Mouse (Mus musculus): ENCODE results near the gene Anapc11.

Anapc11 gene

DNA sequence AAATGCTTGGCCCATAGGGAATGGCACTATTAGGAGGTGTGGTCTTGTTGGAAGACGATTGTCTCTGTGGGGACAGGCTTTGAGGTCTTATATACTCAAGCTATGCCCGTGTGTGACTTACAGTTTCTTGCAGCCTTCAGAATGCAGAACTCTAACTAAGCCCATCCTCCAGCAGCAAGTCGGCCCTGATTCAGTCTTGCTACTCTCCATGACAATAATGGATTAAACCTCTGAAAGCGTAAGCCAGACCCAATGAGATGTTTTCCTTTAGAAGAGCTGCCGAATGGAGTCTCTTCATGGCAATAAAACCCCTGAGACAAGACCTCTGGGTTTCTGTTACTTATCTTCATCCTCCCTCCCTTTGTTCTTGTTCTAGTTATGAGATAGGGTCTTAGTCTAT, 36.6 kb downstream of the Anapc11 start:
- no peaks in the 10 kb centered on the region for H3K27me3 ChIP-seq (ENCODE audit: control insufficient read depth, insufficient read depth, low read length, poor library complexity, severe bottlenecking)
- DNase-seq (ENCODE audit: low read depth, low spot score) = no peak
- H3K36me3 ChIP-seq (ENCODE audit: control insufficient read depth, insufficient read depth, low read length, poor library complexity, severe bottlenecking) = no peaks in the 10 kb centered on the region

DNA sequence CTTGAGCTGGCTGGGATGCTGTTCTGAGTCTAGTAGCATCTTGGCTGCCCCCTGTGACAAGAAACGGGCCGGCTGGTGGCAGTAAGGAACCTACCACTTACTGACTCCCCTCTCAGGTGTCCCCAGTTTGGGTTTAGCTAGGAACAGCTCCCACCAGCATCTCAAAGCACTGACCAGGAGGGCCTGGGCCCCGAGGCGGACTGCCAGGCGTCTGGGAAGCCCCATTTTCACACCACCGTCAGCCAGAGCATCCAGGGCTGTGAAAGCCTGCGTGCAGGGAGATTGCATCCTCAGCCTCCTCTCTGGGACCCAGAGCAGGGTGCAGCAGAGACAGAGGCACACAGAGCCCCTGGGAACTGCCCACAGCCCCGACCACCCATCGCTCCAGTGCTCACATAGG, 43.0 kb downstream of the Anapc11 start:
- no peaks in the 10 kb centered on the region for H3K36me3 ChIP-seq (ENCODE audit: control insufficient read depth, insufficient read depth, low read length, poor library complexity, severe bottlenecking)
- no peaks in the 10 kb centered on the region for H3K27me3 ChIP-seq (ENCODE audit: control insufficient read depth, insufficient read depth, low read length, poor library complexity, severe bottlenecking)
- DNase-seq (ENCODE audit: low read depth, low spot score) = no peak

DNA sequence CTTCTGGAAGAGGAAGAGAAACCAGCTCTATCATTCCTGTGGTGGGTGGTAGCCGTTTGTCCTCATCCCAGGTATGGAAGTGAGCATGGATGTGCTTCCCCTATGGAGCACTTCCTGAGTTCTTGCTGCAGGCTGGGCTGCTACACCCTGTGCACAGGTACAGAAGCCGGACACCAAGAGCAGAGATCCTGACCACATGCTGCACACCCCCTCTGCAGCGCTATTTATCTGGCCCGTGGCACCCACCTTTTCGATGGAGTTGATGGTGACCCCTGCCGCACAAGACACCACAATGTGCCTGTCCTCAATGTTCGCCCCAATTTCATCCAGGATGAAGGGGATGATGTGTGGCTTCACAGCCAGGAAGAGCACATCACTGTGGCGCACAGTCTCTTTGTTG, 43.6 kb downstream of the Anapc11 start:
- Histone ChIP-seq H3K27me3 (ENCODE audit: control insufficient read depth, insufficient read depth, low read length, poor library complexity, severe bottlenecking) (no peaks in the 10 kb centered on the region), H3K36me3 (ENCODE audit: control insufficient read depth, insufficient read depth, low read length, poor library complexity, severe bottlenecking) (no peaks in the 10 kb centered on the region)
- no peak for DNase-seq (ENCODE audit: low read depth, low spot score)

DNA sequence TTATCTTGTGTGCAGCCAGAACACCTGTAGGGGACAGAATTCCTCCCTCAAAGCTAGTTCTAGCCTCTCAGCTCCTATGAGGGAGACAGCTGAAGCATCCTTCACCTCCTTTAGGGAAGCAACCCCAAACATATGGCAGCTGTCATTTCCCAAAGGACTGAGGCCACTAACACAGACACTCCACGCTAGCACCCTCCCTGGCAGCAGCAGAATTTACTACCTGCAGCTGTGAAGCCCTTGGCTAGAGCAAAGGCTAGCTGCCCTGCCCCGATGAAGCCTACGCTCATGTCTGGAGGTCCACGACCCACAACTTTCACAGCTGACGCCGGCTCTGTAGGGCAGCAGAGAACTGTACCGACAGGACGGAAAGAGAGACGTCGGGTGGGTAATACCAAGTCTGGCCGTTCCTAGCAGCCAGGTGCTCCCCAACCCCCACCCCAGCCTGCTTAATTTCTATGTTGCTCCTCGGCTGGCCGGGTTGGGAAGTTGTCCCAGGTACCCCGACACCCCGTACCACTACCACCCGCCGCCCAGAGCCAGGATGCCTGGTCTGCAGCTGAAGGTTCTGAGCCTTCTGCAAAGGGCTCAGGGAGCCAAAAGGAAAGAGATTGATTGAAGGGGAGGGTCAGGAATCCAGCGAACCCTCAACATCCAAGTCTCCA, 44.8 kb downstream of the Anapc11 start:
- DNase-seq (ENCODE audit: low read depth, low spot score) = peak; percentile 28
- Histone ChIP-seq H3K36me3 (ENCODE audit: control insufficient read depth, insufficient read depth, low read length, poor library complexity, severe bottlenecking) (no peaks in the 10 kb centered on the region), H3K27me3 (ENCODE audit: control insufficient read depth, insufficient read depth, low read length, poor library complexity, severe bottlenecking) (no peaks in the 10 kb centered on the region)

DNA sequence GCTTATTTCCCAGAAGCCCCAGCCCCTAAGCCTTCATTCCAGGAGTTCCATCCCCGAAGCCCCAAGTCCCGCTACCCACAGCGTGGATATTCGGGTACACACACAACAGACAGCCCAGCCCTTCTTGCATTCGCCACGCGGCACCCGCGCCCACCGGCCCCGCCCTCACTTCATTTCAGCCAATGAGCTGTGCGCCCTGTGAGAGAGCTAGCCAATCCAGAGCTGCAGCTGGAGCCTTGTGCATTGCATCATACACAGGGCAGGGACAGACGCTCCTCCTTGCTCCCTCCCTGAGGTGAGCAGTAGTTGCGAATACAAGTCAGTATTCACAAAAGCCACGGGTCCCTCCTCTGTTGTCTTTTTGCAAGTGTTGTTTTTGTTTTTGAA, 45.4 kb downstream of the Anapc11 start, which contains the start of gene Pycr1:
Gene Pycr1 (minus strand): TSS at position 169 of the 387 bp plus-strand sequence.
- DNase-seq (ENCODE audit: low read depth, low spot score) = peak; percentile 92
- Histone ChIP-seq H3K36me3 (ENCODE audit: control insufficient read depth, insufficient read depth, low read length, poor library complexity, severe bottlenecking) (no peaks in the 10 kb centered on the region), H3K27me3 (ENCODE audit: control insufficient read depth, insufficient read depth, low read length, poor library complexity, severe bottlenecking) (no peaks in the 10 kb centered on the region)

DNA sequence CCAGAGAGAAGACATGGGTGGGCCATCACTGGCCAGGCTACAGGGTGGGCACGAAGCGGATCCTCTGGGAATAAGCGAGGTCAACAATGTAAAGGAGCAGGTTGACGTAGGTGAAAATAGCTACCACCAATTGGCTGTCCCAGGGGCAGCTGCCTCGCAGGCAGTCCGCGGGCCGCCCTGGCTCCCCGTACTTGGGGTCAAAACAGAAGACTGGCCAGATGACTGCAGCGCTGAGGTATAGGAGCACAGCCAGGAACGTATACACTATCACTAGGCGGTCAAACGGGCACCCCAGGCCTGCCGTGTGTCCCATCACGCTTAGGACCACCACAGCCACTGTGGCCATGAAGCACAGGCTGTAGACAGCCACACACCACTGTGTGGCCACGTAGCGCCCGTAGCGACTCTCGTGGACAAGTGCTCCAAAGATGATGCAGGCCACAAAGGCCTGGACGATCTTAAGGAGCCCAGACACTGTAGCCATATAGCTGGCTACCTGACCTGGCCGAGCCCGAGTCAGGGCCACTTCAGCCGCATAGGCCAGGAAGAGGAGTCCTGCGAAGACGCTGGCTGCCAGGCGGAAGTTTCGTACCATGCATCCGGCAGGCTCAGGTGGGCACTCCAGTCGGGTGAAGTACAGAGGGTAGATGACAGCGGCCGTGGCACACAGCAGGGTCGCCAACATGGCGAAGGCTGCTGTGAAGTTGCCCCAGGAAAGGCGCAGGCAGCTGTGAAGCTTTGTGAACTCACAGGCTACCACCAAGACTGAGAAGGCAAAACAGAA, 49.0 kb downstream of the Anapc11 start:
- DNase-seq (ENCODE audit: low read depth, low spot score) = no peak
- Histone ChIP-seq H3K27me3 (ENCODE audit: control insufficient read depth, insufficient read depth, low read length, poor library complexity, severe bottlenecking) (no peaks in the 10 kb centered on the region), H3K36me3 (ENCODE audit: control insufficient read depth, insufficient read depth, low read length, poor library complexity, severe bottlenecking) (no peaks in the 10 kb centered on the region)

DNA sequence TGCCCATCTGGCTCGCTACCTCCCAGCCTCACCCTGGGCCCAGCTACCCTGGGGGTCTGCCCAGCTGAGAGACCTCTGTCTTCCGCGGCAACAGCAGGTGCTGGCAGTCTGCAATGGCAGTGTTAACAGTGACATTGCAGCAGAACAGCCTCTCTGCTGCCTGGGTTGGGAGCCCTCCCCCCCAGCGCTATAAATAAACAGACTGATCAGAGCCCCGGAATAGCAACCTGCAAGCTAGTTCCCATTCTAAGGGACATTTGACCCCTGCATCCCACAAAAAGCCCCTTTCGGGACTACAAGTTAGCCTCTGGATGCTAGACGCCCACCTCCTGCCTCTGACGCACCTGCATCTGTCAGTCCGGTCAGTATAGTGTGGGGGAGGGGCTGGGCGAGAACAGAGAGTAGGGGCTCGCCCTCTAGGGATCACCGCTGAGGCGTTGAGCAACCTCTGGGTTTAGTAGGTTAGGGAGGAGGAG, 49.8 kb downstream of the Anapc11 start, which contains the start of gene Myadml2:
Gene Myadml2 (minus strand): TSS at position 158 of the 476 bp plus-strand sequence.
- no peaks in the 10 kb centered on the region for H3K27me3 ChIP-seq (ENCODE audit: control insufficient read depth, insufficient read depth, low read length, poor library complexity, severe bottlenecking)
- DNase-seq (ENCODE audit: low read depth, low spot score) = no peak
- H3K36me3 ChIP-seq (ENCODE audit: control insufficient read depth, insufficient read depth, low read length, poor library complexity, severe bottlenecking) = no peaks in the 10 kb centered on the region

DNA sequence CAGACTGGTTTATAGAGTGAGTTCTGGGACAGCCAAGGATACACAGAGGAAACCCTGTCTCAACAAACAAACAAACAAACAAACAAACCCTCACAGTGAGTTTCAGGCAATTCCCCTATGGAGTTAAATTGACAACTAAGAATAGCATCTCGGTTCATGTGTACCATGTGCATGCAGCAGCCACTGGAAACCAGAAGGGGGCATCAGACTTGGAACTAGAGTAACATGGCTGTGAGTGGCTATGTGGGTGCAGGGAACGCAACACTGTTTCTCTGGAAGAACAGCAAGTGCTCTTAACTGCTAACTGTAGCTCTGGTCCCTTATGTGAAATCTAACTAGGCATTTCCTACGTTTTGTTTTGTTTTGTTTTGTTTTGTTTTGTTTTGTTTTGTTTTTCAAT, 53.7 kb downstream of the Anapc11 start:
- no peaks in the 10 kb centered on the region for H3K36me3 ChIP-seq (ENCODE audit: control insufficient read depth, insufficient read depth, low read length, poor library complexity, severe bottlenecking)
- no peak for DNase-seq (ENCODE audit: low read depth, low spot score)
- no peaks in the 10 kb centered on the region for H3K27me3 ChIP-seq (ENCODE audit: control insufficient read depth, insufficient read depth, low read length, poor library complexity, severe bottlenecking)

DNA sequence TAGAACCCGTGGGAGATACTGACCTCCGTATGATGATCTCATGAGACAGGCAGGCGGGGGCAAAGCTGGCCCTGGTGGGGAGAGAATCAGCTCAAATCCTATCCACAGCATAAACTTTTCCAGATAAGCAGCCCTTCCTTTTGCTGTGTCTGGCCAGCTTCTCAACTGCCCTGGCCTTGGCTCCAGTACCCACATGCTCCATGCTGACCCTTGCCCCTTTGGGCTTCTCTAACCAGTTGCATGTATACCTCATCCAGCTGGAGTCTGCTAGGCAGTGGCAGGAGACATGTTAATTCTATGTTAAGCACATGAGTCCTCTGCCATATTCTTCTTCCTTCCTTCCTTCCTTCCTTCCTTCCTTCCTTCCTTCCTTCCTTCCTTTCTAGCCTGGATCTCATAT, 56.5 kb downstream of the Anapc11 start:
- DNase-seq (ENCODE audit: low read depth, low spot score) = no peak
- H3K27me3 ChIP-seq (ENCODE audit: control insufficient read depth, insufficient read depth, low read length, poor library complexity, severe bottlenecking) = no peaks in the 10 kb centered on the region
- no peaks in the 10 kb centered on the region for H3K36me3 ChIP-seq (ENCODE audit: control insufficient read depth, insufficient read depth, low read length, poor library complexity, severe bottlenecking)

DNA sequence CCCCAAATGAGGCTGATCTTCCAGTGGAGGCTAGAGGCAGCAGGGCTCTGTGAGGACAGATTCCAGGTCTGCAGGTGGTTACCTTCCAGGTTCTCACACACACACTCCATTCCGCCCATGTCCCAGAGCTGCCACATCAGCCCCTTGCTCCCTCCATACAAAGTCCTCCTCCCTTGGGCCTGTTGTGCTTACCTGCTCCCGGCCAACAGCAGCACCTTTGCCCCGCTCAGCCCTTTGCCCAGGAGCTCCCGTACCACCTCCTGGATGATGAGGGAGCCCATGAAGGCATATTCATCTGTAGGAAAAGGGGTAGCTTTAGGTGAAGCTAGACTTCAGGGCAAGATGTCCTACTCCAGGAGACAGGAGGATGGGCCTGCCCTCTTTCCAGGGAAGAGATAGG, 59.1 kb downstream of the Anapc11 start:
- H3K27me3 ChIP-seq (ENCODE audit: control insufficient read depth, insufficient read depth, low read length, poor library complexity, severe bottlenecking) = no peaks in the 10 kb centered on the region
- no peaks in the 10 kb centered on the region for H3K36me3 ChIP-seq (ENCODE audit: control insufficient read depth, insufficient read depth, low read length, poor library complexity, severe bottlenecking)
- no peak for DNase-seq (ENCODE audit: low read depth, low spot score)
